Mouse (Mus musculus) erythroblast, embryonic 14.5 days (primary cell): ENCODE results near the gene Crct1. TPM values are rescaled to one million over a fixed set of nuclear protein-coding genes. Genes with fewer than 3 reads are reported as not detected.

Experiments
- H3K27me3 ChIP-seq: 2 replicates; pipeline ENCODE4 v1.6.1; 2012; ENCODE audit warnings: inconsistent platforms; ENCODE audit not compliant: control insufficient read depth
- H3K36me3 ChIP-seq: 2 replicates; pipeline ENCODE4 v1.6.1; 2012; ENCODE audit warnings: mild to moderate bottlenecking, inconsistent platforms; ENCODE audit not compliant: control insufficient read depth
- H3K4me1 ChIP-seq: 2 replicates; pipeline ENCODE4 v1.6.1; 2012; ENCODE audit warnings: inconsistent platforms; ENCODE audit not compliant: control insufficient read depth
- H3K4me3 ChIP-seq: replicated peaks from 2 replicates; pipeline ENCODE3; 2012; ENCODE audit warnings: moderate library complexity, mild to moderate bottlenecking, inconsistent platforms
- H3K9me3 ChIP-seq: 2 replicates; pipeline ENCODE4 v1.6.1; 2012; ENCODE audit warnings: low read length, inconsistent platforms, mixed read lengths; ENCODE audit not compliant: control insufficient read depth
- GATA1 ChIP-seq: IDR thresholded peaks from 2 replicates; pipeline ENCODE4 v1.6.1; 2012; ENCODE audit warnings: low read length, inconsistent platforms, mixed read lengths
- TAL1 ChIP-seq: IDR thresholded peaks from 3 replicates; pipeline ENCODE4 v1.6.1; 2012; ENCODE audit warnings: low read length, inconsistent platforms, mixed read lengths
- polyA plus RNA-seq: library from polyadenylated mRNA; stranded (reverse); fragments of >175 nt; gene quantifications from 2 replicates; pipeline ENCODE4 v1.2.3, GENCODE M21; 2012

The Crct1 gene
- polyA plus RNA-seq: not detected in 2 replicates

DNA sequence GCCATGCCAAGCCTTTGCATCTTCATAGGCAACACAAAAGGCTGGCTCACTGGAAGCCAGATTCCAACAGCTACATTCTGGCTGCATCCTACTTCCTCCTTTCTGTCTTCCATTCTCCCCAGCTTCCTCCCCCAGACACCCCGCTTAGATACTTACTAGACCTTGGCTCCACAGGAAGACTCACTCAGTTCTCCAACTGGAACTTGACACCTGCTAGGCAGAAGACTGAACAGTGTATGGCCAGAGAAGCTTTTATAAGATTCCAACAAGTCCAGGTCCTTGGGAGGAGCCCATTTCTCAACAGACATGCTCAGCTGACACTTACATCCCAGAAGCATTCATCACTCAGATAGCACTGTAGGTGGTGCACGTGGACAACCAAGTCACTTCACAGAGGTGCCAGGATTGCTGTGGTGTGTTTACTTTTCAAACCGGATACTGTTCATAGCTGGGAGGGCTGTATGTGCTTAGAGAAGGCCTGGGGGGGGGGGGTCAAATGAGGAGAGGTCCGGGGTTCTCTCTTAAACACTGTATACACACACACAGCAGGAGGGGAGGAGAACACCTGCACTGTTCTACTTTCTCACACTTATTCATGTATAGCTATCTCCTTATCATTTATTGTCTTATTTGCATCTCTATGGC lies at the start of gene Crct1:
Crct1 (minus strand) TSS at position 228 of the 645 bp plus-strand sequence.
- H3K27me3 ChIP-seq: peaks cover 11% of the 10 kb centered on the region
- H3K4me1 ChIP-seq: no peaks in the 10 kb centered on the region
- no peak within 1 kb of the TSS for H3K4me3 ChIP-seq
- H3K9me3 ChIP-seq: no peaks in the 10 kb centered on the region
- TF ChIP-seq TAL1: no peak
- TF ChIP-seq GATA1: no peak
- H3K36me3 ChIP-seq: no peaks in the 10 kb centered on the region

DNA sequence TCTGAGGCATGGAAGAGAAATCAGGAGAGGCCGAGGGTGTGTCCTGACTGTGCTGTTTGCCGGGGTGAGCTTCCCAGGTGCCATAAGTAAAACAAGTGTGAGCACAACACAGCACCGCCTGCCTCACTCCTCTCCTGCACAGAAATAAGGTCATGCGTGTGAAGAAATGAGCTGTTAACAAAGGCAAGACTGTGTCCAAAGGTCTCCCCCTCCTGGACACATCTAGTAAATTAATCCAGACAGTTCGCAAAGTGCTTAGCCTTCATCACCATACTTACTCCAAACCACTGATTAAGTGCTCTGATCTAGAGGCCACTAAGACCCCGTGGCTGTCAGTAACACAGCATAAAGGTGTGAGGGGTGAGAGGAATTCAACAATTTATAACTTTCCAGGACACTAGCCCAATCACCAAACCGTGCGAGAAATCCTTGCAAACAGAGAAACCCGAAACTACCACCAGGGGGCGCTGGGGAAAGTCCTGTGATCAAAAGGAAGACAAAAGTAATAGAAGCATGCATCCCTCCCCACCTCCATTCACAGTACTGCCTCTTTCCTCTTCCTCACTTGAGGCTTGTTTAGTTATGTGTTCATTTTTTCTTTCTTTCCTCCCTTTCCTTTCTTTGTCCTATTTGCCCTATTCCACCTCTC lies 37.5 kb upstream of the Crct1 start:
- H3K36me3 ChIP-seq: no peaks in the 10 kb centered on the region
- H3K4me3 ChIP-seq: no peak overlapping the region
- no peaks in the 10 kb centered on the region for H3K9me3 ChIP-seq
- H3K4me1 ChIP-seq: no peaks in the 10 kb centered on the region
- TF ChIP-seq GATA1 (no peak), TAL1 (no peak)
- H3K27me3 ChIP-seq: no peaks in the 10 kb centered on the region

DNA sequence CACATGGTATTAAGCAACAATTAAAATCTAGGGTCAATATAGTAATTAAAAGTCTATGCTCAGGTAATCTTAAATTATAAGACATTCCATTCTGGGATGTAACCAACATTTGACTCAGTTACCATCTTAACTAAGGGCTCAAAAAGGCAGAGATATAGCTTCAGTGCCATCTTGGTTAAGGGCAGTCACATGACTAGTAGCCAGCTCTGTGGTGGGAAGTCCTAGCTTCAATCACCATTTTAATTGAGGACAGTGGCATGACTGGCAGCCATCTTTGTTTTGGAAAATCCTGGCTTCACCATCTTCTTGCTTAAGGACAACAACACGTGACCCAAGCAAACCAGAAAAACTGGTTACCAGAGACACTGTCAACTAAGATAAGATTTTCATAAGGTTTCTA lies 34.7 kb upstream of the Crct1 start:
- Histone ChIP-seq H3K27me3 (no peaks in the 10 kb centered on the region), H3K36me3 (no peaks in the 10 kb centered on the region), H3K4me3 (no peak overlapping the region), H3K9me3 (no peaks in the 10 kb centered on the region), H3K4me1 (no peaks in the 10 kb centered on the region)
- TF ChIP-seq GATA1 (no peak), TAL1 (no peak)

DNA sequence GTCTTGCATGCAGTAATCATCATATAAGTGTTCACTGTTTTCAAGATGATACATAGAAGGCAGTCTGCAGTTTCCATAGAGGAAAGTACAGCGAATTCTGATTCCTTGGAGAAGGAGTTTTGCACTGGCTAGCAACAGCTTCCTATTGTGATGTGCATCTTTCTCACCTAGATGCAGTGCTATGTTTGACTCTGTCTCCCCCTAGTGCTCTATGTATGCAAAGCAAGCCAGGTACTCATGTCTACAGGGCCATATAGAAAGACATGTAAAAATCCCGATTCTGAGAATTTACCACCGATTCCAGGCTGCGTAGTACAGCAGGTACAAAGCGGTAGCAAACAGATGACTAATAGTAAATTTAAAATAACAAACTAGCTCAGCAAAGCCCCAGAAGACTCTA lies 16.0 kb upstream of the Crct1 start:
- Histone ChIP-seq H3K27me3 (no peaks in the 10 kb centered on the region), H3K4me3 (no peak overlapping the region), H3K4me1 (no peaks in the 10 kb centered on the region), H3K9me3 (no peaks in the 10 kb centered on the region), H3K36me3 (no peaks in the 10 kb centered on the region)
- TF ChIP-seq GATA1 (no peak), TAL1 (no peak)

DNA sequence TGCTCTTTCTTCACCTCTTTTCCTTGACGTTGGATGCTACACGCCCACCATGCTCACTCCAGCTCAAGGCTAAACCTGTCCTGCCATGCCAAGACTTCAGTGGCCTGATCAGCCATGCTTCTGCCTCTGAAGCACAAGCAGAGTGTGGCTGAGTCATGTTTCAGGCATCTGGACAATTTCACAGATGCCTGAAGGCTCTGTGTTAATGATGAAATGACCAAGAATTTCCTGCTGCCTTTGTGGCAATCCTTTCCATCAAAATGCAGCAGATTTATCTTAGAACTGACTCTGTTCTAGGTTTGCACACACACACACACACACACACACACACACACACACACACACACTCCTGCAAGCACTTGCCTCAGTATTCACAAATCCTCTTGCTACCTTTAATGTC lies 10.0 kb upstream of the Crct1 start:
- no peaks in the 10 kb centered on the region for H3K27me3 ChIP-seq
- H3K36me3 ChIP-seq: no peaks in the 10 kb centered on the region
- no peaks in the 10 kb centered on the region for H3K4me1 ChIP-seq
- H3K4me3 ChIP-seq: no peak overlapping the region
- no peaks in the 10 kb centered on the region for H3K9me3 ChIP-seq
- TF ChIP-seq TAL1 (no peak), GATA1 (no peak)

DNA sequence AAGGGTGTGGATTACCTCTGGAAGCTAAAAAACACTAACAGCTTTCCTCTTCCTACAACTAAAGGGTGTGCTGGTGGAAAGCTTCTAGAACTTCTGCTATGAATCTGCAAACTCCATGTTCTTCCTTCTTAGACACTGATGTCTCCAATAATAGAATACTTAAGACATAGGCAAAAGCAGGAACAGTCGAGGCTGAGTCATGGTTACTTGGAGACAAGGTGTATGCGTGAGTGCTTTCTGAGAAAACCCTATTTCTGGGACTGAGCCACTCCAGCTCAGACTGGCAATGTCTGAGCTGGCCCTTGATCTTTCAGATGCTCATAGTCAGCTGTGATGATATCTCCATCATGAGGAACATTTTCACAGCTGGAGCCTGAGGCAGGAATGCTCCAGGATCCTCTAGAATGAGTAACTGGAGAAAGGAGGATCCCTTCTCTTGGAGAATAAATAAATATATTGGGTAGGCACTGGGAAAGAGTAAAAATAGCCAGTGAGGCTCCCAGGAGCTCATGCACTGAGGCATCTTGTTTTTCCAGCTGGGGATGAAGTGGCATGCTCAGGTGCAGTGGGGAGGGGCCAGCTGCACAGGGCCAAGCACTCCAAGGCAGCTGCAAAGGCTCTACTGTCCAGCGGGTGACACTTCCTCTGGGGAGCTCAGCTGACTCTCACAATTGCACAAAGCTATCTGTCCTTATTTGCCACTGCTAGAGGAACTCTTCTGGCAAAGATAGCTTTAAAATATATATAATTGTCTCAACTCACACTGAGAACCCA lies 8.1 kb upstream of the Crct1 start:
- TF ChIP-seq TAL1: no peak
- TF ChIP-seq GATA1: no peak
- no peak overlapping the region for H3K4me3 ChIP-seq
- no peaks in the 10 kb centered on the region for H3K27me3 ChIP-seq
- no peaks in the 10 kb centered on the region for H3K4me1 ChIP-seq
- no peaks in the 10 kb centered on the region for H3K36me3 ChIP-seq
- H3K9me3 ChIP-seq: no peaks in the 10 kb centered on the region

DNA sequence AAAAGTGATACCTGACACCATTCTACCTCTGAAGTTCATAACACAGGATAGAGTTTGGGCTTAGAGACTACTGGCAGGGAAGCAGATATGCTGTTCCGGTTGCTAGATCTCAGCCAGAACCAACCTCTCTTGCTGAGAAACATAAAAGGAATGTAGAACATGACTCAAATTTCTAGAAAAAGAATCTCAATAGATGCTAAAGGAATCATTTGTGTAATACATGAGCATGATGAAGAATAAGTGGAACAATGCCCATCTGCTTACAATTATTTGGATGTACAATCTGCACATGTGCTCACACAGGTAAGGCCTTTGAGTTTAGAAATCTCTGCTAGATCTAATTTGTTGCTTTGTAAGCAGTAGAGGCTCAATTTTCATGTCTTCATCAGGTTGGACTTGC lies 5.7 kb upstream of the Crct1 start:
- TF ChIP-seq GATA1 (no peak), TAL1 (no peak)
- Histone ChIP-seq H3K36me3 (no peaks in the 10 kb centered on the region), H3K9me3 (no peaks in the 10 kb centered on the region), H3K4me1 (no peaks in the 10 kb centered on the region), H3K4me3 (no peak overlapping the region), H3K27me3 (no peaks in the 10 kb centered on the region)

DNA sequence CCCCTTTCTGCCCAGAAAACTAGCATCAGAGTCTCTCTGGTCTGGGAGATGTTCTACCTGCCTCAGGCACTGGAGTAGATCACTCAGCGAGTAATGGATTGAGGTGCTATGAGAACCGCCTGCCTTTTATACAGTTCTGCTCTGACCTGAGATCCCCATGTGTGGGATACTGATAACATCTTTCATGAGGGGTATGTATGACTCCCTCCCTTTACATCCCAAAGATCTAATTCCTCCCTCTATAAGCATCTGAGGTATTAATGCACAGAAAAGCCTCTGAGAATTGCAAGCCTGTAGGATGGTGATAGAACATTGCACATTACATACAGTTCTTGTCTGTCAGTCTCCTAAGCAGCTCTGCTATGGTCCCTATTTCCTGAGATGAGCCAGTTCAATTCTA lies 3.5 kb upstream of the Crct1 start, which contains the start of gene Lce1m:
Lce1m (minus strand) TSS at position 101 of the 400 bp plus-strand sequence.
- peaks cover 11% of the 10 kb centered on the region for H3K27me3 ChIP-seq
- H3K36me3 ChIP-seq: no peaks in the 10 kb centered on the region
- H3K4me3 ChIP-seq: no peak within 1 kb of the TSS
- H3K9me3 ChIP-seq: no peaks in the 10 kb centered on the region
- H3K4me1 ChIP-seq: no peaks in the 10 kb centered on the region
- TF ChIP-seq TAL1 (no peak), GATA1 (no peak)

DNA sequence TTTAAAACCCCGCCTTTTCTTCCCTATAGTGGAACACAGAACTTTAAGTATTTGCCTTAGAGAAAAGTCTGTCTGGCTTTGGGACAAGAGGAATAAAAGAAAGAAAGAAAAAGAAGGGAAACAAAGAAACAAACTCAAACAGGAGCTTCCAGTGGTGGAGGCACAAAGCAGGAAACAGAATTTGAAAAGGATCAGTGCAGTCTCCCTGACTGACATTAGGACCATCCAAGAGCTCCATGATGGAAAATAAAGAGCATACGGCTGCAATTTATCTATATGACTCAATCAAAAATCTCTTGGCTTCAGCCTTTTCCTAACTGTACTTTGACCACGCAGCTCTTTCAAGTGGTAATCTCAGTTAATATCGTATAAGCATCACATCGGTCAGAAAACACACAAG lies 616 bp downstream of the Crct1 start:
- no peaks in the 10 kb centered on the region for H3K4me1 ChIP-seq
- H3K27me3 ChIP-seq: peaks cover 11% of the 10 kb centered on the region
- H3K4me3 ChIP-seq: no peak overlapping the region
- no peaks in the 10 kb centered on the region for H3K36me3 ChIP-seq
- no peak for TF ChIP-seq GATA1
- TF ChIP-seq TAL1: no peak
- no peaks in the 10 kb centered on the region for H3K9me3 ChIP-seq
